Mouse (Mus musculus): ENCODE data around the gene Pla2g2f. TPM values are rescaled to one million over a fixed set of nuclear protein-coding genes. Genes with fewer than 3 reads are reported as not detected.

Gene Pla2g2f
- polyA plus RNA-seq, 1 experiment = 14.5 TPM

- Histone ChIP-seq H3K27me3 (ENCODE audit: control insufficient read depth, insufficient read depth, low read length) (no peaks in the 10 kb centered on the region), H3K36me3 (ENCODE audit: control insufficient read depth, insufficient read depth, low read length) (no peaks in the 10 kb centered on the region), H3K4me1 (ENCODE audit: control insufficient read depth, insufficient read depth, insufficient read length, low read length) (peaks cover 5% of the 10 kb centered on the region), H3K4me3 (ENCODE audit: low read depth, low read length) (no peak overlapping the region), H3K27ac (ENCODE audit: insufficient read depth, low read depth, low read length) (no peak overlapping the region)
- 73% methylated on average over 2 of the region's 2 CpGs for WGBS
- TF ChIP-seq CTCF (IDR thresholded peaks at IDR 0.05; ENCODE audit: extremely low read depth, insufficient read length, insufficient replicate concordance, low read depth, low read length) = no peak
- no peak for TF ChIP-seq POLR2A (IDR thresholded peaks at IDR 0.05; ENCODE audit: low read depth, low read length)
These were observed 55.4 kb downstream of the Pla2g2f start for GRCm38 (mm10) chr4:138702031-138702430.

GRCm38 (mm10) chr4:138701111-138701510 is 56.3 kb downstream of the Pla2g2f start:
- H3K36me3 ChIP-seq (ENCODE audit: control insufficient read depth, insufficient read depth, low read length) = no peaks in the 10 kb centered on the region
- WGBS = 75% methylated on average over 8 of the region's 8 CpGs
- H3K27ac ChIP-seq (ENCODE audit: insufficient read depth, low read depth, low read length) = no peak overlapping the region
- no peak overlapping the region for H3K4me3 ChIP-seq (ENCODE audit: low read depth, low read length)
- peaks cover 5% of the 10 kb centered on the region for H3K4me1 ChIP-seq (ENCODE audit: control insufficient read depth, insufficient read depth, insufficient read length, low read length)
- TF ChIP-seq POLR2A (IDR thresholded peaks at IDR 0.05; ENCODE audit: low read depth, low read length) (no peak), CTCF (IDR thresholded peaks at IDR 0.05; ENCODE audit: extremely low read depth, insufficient read length, insufficient replicate concordance, low read depth, low read length) (no peak)
- H3K27me3 ChIP-seq (ENCODE audit: control insufficient read depth, insufficient read depth, low read length) = no peaks in the 10 kb centered on the region

Other genes with a start within 250 kb of the Pla2g2f start
- 0.05 and 0.61 TPM in 2 replicates for gene Vwa5b1, start 121.7 kb downstream of the Pla2g2f start, polyA plus RNA-seq (2012; rRNA removed)
- 0.13 and 0.24 TPM in 2 replicates for gene Pla2g2c, start 32.8 kb downstream of the Pla2g2f start, polyA plus RNA-seq (2012; rRNA removed)
- gene Ubxn10, start 20.5 kb downstream of the Pla2g2f start, polyA plus RNA-seq (2012; rRNA removed) = 0.96 and 1.2 TPM in 2 replicates
- gene Pla2g2d, start 18.1 kb upstream of the Pla2g2f start, polyA plus RNA-seq (2012; rRNA removed) = 6.5 and 7.8 TPM in 2 replicates
- 6.0 and 11.6 TPM in 2 replicates for gene Pla2g5, start 105.9 kb upstream of the Pla2g2f start, polyA plus RNA-seq (2012; rRNA removed)
- gene Gm13030, start 116.3 kb upstream of the Pla2g2f start, polyA plus RNA-seq (2012; rRNA removed) = not detected in 2 replicates
- 0.16 and 0.67 TPM in 2 replicates for gene Pla2g2e, start 120.3 kb upstream of the Pla2g2f start, polyA plus RNA-seq (2012; rRNA removed)
- 7.4 and 10.3 TPM in 2 replicates for gene Otud3, start 156.3 kb upstream of the Pla2g2f start, polyA plus RNA-seq (2012; rRNA removed)
- 309 and 461 TPM in 2 replicates for gene Rnf186, start 209.5 kb upstream of the Pla2g2f start, polyA plus RNA-seq (2012; rRNA removed)
- gene Tmco4, start 215.3 kb upstream of the Pla2g2f start, polyA plus RNA-seq (2012; rRNA removed) = 23.2 and 34.2 TPM in 2 replicates